Mouse (Mus musculus) stomach, postnatal 0 days (tissue): ENCODE measurements at regions not wholly inside any gene's neighbourhood (a gene's known extent, or its start where the extent isn't known, plus 50 kb on each side); places are given as distances from the start of the nearest gene placed in this dataset.

Experiments
- ATAC-seq: fragments of 200-750 bp; cut with Nextera tagmentation; 2 replicates; pipeline ENCODE4 v1.8.0; 2017; ENCODE audit not compliant: low FRiP score, low TSS enrichment
- DNase-seq: peaks from one replicate; pipeline ENCODE4 v3.0.0-alpha.2; 2016; ENCODE audit warnings: low spot score
- H3K27ac ChIP-seq: fragments of 300-500 bp; sonication (generic); replicated peaks from 2 replicates; pipeline ENCODE4 v1.5.1; 2014; ENCODE audit warnings: mild to moderate bottlenecking, control low read depth
- H3K27me3 ChIP-seq: fragments of 300-500 bp; sonication (generic); 2 replicates; pipeline ENCODE4 v1.6.1; 2014; ENCODE audit warnings: low read length; ENCODE audit not compliant: control insufficient read depth, insufficient read depth
- H3K36me3 ChIP-seq: fragments of 300-500 bp; sonication (generic); 2 replicates; pipeline ENCODE4 v1.6.1; 2014; ENCODE audit warnings: low read length, mixed read lengths; ENCODE audit not compliant: control insufficient read depth, insufficient read depth
- H3K4me1 ChIP-seq: fragments of 300-500 bp; sonication (generic); replicated peaks from 2 replicates; pipeline ENCODE4 v1.6.1; 2014; ENCODE audit warnings: antibody characterized with exemption; ENCODE audit not compliant: control insufficient read depth, insufficient read depth
- H3K4me2 ChIP-seq: fragments of 300-500 bp; sonication (generic); replicated peaks from 2 replicates; pipeline ENCODE4 v1.6.1; 2014; ENCODE audit warnings: low read depth, mild to moderate bottlenecking, control low read depth, moderate library complexity
- H3K4me3 ChIP-seq: fragments of 300-500 bp; sonication (generic); 2 replicates; pipeline ENCODE4 v1.5.1; 2014; ENCODE audit warnings: low read depth, low read length, control low read depth
- H3K9ac ChIP-seq: fragments of 300-500 bp; sonication (generic); 2 replicates; pipeline ENCODE4 v1.6.1; 2014; ENCODE audit warnings: mild to moderate bottlenecking, low read length, control low read depth, mixed read lengths
- H3K9me3 ChIP-seq: fragments of 300-500 bp; sonication (generic); 2 replicates; pipeline ENCODE4 v1.6.1; 2016; ENCODE audit warnings: low read length; ENCODE audit not compliant: control insufficient read depth
- CTCF ChIP-seq: IDR thresholded peaks from 2 replicates; pipeline ENCODE4 v1.5.1; 2016; ENCODE audit warnings: antibody characterized with exemption, low read depth, mild to moderate bottlenecking, moderate library complexity
- EP300 ChIP-seq: optimal IDR thresholded peaks from 2 replicates; pipeline ENCODE3; 2016; ENCODE audit warnings: antibody characterized with exemption
- WGBS: fragments of 180-500 bp; shearing (Covaris S2); extraction: QIAGEN DNeasy Blood & Tissue Kit; methylation state at CpG from one replicate; pipeline ENCODE4 v1.1.7; 2014; 5-methylcytosine and 5-hydroxymethylcytosine counted together

DNA sequence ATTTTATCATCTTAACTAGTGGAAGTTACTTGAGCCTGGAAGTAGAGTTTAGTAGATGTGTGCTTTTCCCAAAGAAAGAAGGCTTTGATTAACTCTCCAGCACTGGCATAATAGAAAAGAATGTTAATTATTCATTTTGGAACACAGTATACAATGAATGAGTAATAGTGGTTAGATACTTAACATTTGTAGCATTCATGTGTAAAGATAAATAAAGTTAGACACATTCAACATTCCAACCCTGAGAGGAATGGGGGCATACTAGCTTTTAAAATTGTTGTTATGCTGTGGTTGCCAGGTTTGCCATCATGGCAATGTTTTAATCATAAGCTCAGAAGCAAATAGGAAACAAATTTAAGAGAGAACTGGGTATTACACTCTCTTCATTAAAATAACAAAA, 586.3 kb upstream of the Frg1 start:
- Histone ChIP-seq H3K27me3 (no peaks in the 10 kb centered on the region), H3K4me3 (no peak overlapping the region), H3K27ac (no peak overlapping the region), H3K9me3 (no peaks in the 10 kb centered on the region), H3K4me1 (no peaks in the 10 kb centered on the region), H3K36me3 (no peaks in the 10 kb centered on the region), H3K4me2 (no peak overlapping the region), H3K9ac (no peak overlapping the region)
- DNase-seq (no peak), ATAC-seq (no peak)
- TF ChIP-seq CTCF (no peak), EP300 (no peak)

DNA sequence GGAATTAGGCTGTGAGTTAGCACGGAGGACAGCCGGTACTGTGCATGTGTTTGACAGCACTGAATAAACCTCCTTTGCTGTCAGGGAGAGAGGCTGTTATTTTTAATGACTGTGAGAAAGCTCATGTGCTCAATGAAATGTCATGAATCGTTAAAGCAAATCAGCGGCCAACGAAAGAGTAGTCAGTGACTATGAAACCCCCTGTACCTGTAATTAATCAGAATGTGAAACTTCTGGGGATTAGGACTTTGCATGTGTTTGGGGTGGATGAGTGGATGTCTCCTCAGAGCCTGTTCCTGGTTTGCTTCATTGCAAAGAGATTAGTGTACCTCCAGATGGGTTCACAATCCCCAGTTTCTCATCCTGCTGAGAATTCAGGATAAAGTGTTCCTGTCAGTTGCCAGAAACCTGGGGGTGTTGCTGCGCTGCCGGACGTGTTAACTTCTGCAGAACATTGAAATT, 572.2 kb upstream of the Frg1 start:
- 52% methylated on average over 8 of the region's 8 CpGs for WGBS
- no peaks in the 10 kb centered on the region for H3K27me3 ChIP-seq
- no peak for TF ChIP-seq CTCF
- no peaks in the 10 kb centered on the region for H3K9me3 ChIP-seq
- no peaks in the 10 kb centered on the region for H3K4me1 ChIP-seq
- H3K4me3 ChIP-seq = no peak overlapping the region
- no peak overlapping the region for H3K27ac ChIP-seq
- H3K4me2 ChIP-seq = no peak overlapping the region
- ATAC-seq (no peak), DNase-seq (no peak)
- no peaks in the 10 kb centered on the region for H3K36me3 ChIP-seq
- no peak overlapping the region for H3K9ac ChIP-seq

- Histone ChIP-seq H3K4me1 (no peaks in the 10 kb centered on the region), H3K9me3 (no peaks in the 10 kb centered on the region), H3K27ac (no peak overlapping the region), H3K36me3 (no peaks in the 10 kb centered on the region), H3K27me3 (no peaks in the 10 kb centered on the region), H3K9ac (no peak overlapping the region), H3K4me2 (no peak overlapping the region), H3K4me3 (no peak overlapping the region)
- ATAC-seq (no peak), DNase-seq (no peak)
- WGBS = 64% methylated on average over 5 of the region's 5 CpGs
- no peak for TF ChIP-seq CTCF
Observed at GRCm38 (mm10) chr8:41988216-41988615, 571.3 kb upstream of the Frg1 start.

- DNase-seq (no peak), ATAC-seq (no peak)
- H3K27ac ChIP-seq = no peak overlapping the region
- H3K4me2 ChIP-seq = no peak overlapping the region
- no peak overlapping the region for H3K9ac ChIP-seq
- no peak for TF ChIP-seq EP300
- TF ChIP-seq CTCF = no peak
- H3K36me3 ChIP-seq = no peaks in the 10 kb centered on the region
- H3K27me3 ChIP-seq = no peaks in the 10 kb centered on the region
- no peaks in the 10 kb centered on the region for H3K9me3 ChIP-seq
- no peak overlapping the region for H3K4me3 ChIP-seq
- no peaks in the 10 kb centered on the region for H3K4me1 ChIP-seq
Observed at GRCm38 (mm10) chr8:41987417-41987816, 570.5 kb upstream of the Frg1 start.

DNA sequence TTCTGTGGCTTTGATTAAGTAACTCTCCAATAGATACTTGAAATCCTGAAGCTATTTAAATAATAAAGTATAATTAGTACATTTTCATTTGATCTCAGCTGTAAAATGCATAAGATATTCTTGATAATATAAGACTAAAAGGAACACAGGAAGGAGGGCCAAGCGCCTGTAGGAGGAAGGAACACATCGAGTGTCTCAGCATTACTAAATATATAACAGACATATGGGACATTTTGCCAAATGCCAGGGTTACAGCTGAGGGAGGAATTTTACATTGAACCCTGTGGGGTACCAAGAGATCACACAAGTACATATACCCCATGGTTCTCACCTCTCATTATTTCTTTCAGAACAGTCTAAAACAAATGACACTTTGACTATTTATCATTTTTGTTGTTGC, 555.5 kb upstream of the Frg1 start:
- no peak overlapping the region for H3K4me3 ChIP-seq
- ATAC-seq (no peak), DNase-seq (no peak)
- H3K9me3 ChIP-seq = no peaks in the 10 kb centered on the region
- H3K36me3 ChIP-seq = no peaks in the 10 kb centered on the region
- no peak overlapping the region for H3K27ac ChIP-seq
- no peak overlapping the region for H3K4me2 ChIP-seq
- no peaks in the 10 kb centered on the region for H3K27me3 ChIP-seq
- TF ChIP-seq CTCF (no peak), EP300 (no peak)
- no peak overlapping the region for H3K9ac ChIP-seq
- no peaks in the 10 kb centered on the region for H3K4me1 ChIP-seq
- WGBS = 81% methylated on average over 2 of the region's 2 CpGs

GRCm38 (mm10) chr8:41970536-41970935, 553.7 kb upstream of the Frg1 start:
- H3K27me3 ChIP-seq = no peaks in the 10 kb centered on the region

DNA sequence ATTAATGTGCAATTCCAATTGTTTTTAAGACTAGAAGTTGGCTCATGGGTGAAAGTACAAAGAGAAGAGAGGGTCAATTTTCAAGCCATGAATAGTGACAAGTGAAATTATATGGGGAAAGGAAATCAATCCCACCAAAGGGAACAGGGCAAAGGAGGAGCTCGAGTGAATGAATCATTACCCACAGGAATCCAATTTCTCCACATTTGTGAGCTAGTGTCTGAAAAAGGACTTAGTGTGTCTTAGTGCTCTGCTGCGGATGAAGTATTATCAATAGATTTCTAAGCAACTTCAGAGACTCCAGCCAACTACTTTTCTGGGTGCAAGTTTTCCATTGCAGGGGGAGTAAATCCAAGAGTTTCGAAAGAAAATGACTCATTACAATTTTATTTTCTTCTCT, 552.5 kb upstream of the Frg1 start:
- Histone ChIP-seq H3K27me3 (no peaks in the 10 kb centered on the region), H3K9ac (no peak overlapping the region), H3K9me3 (no peaks in the 10 kb centered on the region), H3K4me3 (no peak overlapping the region), H3K4me2 (no peak overlapping the region), H3K36me3 (no peaks in the 10 kb centered on the region), H3K27ac (no peak overlapping the region), H3K4me1 (no peaks in the 10 kb centered on the region)
- no peak for ATAC-seq
- TF ChIP-seq CTCF (no peak), EP300 (no peak)
- WGBS = 77% methylated on average over 3 of the region's 3 CpGs
- DNase-seq = no peak

More at GRCm38 (mm10) chr8:41970536-41970935, 553.7 kb upstream of the Frg1 start:
- Histone ChIP-seq H3K4me2 (no peak overlapping the region), H3K9ac (no peak overlapping the region), H3K36me3 (no peaks in the 10 kb centered on the region), H3K4me1 (no peaks in the 10 kb centered on the region), H3K9me3 (no peaks in the 10 kb centered on the region), H3K4me3 (no peak overlapping the region), H3K27ac (no peak overlapping the region)
- ATAC-seq (no peak), DNase-seq (no peak)
- TF ChIP-seq CTCF (no peak), EP300 (no peak)
- WGBS = 88% methylated on average over 3 of the region's 3 CpGs
